Mouse (Mus musculus) cerebellum, postnatal 4 days (tissue): Measurements from ENCODE around the gene Arel1.

Experiments used
- DNase-seq, 2 experiments: peaks; one replicate each; pipeline ENCODE4 v3.0.0; 2022; ENCODE audit warnings: low spot score in 2 of 2, mixed read lengths in 1 of 2

Gene Arel1

GRCm38 (mm10) chr12:84948584-84949285 lies 22.0 kb downstream of the Arel1 start:
- no peak for DNase-seq

GRCm38 (mm10) chr12:84947894-84948583 lies 22.7 kb downstream of the Arel1 start:
- no peak for DNase-seq

GRCm38 (mm10) chr12:84944813-84945553 lies 25.7 kb downstream of the Arel1 start:
- no peak for DNase-seq

GRCm38 (mm10) chr12:84944150-84944812 lies 26.4 kb downstream of the Arel1 start:
- no peak for DNase-seq

GRCm38 (mm10) chr12:84943006-84943952 lies 27.4 kb downstream of the Arel1 start:
- no peak for DNase-seq

GRCm38 (mm10) chr12:84941717-84942116 lies 29.0 kb downstream of the Arel1 start:
- DNase-seq: no peak

GRCm38 (mm10) chr12:84940343-84940742 lies 30.4 kb downstream of the Arel1 start:
- DNase-seq: no peak

GRCm38 (mm10) chr12:84939117-84939516 lies 31.6 kb downstream of the Arel1 start:
- DNase-seq: no peak

- DNase-seq: no peak
Measured at GRCm38 (mm10) chr12:84935343-84935742, 35.4 kb downstream of the Arel1 start.

GRCm38 (mm10) chr12:84932210-84932609 lies 38.5 kb downstream of the Arel1 start:
- no peak for DNase-seq

GRCm38 (mm10) chr12:84926542-84926941 lies 44.2 kb downstream of the Arel1 start:
- DNase-seq: no peak

- DNase-seq: no peak
Measured at GRCm38 (mm10) chr12:84924324-84924723, 46.4 kb downstream of the Arel1 start.

- no peak for DNase-seq
Measured at GRCm38 (mm10) chr12:84921881-84922419, 48.8 kb downstream of the Arel1 start.

GRCm38 (mm10) chr12:84918809-84919208 lies 51.9 kb downstream of the Arel1 start:
- DNase-seq: no peak

GRCm38 (mm10) chr12:84917799-84918198 lies 52.9 kb downstream of the Arel1 start:
- no peak for DNase-seq

- DNase-seq: no peak
Measured at GRCm38 (mm10) chr12:84914959-84915358, 55.7 kb downstream of the Arel1 start.

GRCm38 (mm10) chr12:84912652-84913104 lies 58.0 kb downstream of the Arel1 start:
- peak in 1 of 2 experiments; percentile 55 for DNase-seq

GRCm38 (mm10) chr12:84911640-84912039 lies 59.1 kb downstream of the Arel1 start:
- no peak for DNase-seq

- DNase-seq: peak in 1 of 2 experiments; percentile 16
Measured at GRCm38 (mm10) chr12:84910066-84910465, 60.6 kb downstream of the Arel1 start.
